Mouse (Mus musculus): ENCODE measurements at regions not wholly inside any gene's neighbourhood (a gene's known extent, or its start where the extent isn't known, plus 50 kb on each side); places are given as distances from the start of the nearest gene placed in this dataset.

- H3K27ac ChIP-seq (replicated peaks), result peak overlapping the region; percentile 82
- no peaks in the 10 kb centered on the region for H3K9me3 ChIP-seq (replicated peaks)
- peaks cover 30% of the 10 kb centered on the region for H3K4me1 ChIP-seq
- WGBS, result 90% methylated on average over 4 of the region's 4 CpGs
- DNase-seq (ENCODE audit: low spot score), result no peak
- no peak overlapping the region for H3K4me3 ChIP-seq
- H3K36me3 ChIP-seq, result no peaks in the 10 kb centered on the region
- no peaks in the 10 kb centered on the region; the same call in 1 of the 2 replicates for H3K27me3 ChIP-seq (ENCODE audit: low read depth, poor library complexity, severe bottlenecking)
Observed at GRCm38 (mm10) chr10:17203416-17204110, 519.5 kb upstream of the Cited2 start.

- no peak for DNase-seq (ENCODE audit: low spot score)
- Histone ChIP-seq H3K9me3 (replicated peaks) (no peaks in the 10 kb centered on the region), H3K36me3 (no peaks in the 10 kb centered on the region), H3K27ac (replicated peaks) (no peak overlapping the region), H3K4me1 (peaks cover 30% of the 10 kb centered on the region), H3K27me3 (ENCODE audit: low read depth, poor library complexity, severe bottlenecking) (no peaks in the 10 kb centered on the region; the same call in 1 of the 2 replicates), H3K4me3 (no peak overlapping the region)
- WGBS, result 70% methylated on average over 1 of the region's 1 CpGs
Observed at GRCm38 (mm10) chr10:17204153-17204552, 518.9 kb upstream of the Cited2 start.

- Histone ChIP-seq H3K36me3 (no peaks in the 10 kb centered on the region), H3K27me3 (ENCODE audit: low read depth, poor library complexity, severe bottlenecking) (no peaks in the 10 kb centered on the region), H3K4me3 (no peak overlapping the region), H3K4me1 (peaks cover 18% of the 10 kb centered on the region), H3K27ac (replicated peaks) (peak overlapping the region; percentile 74), H3K9me3 (replicated peaks) (no peaks in the 10 kb centered on the region)
- no peak for DNase-seq (ENCODE audit: low spot score)
- 43% methylated on average over 10 of the region's 12 CpGs for WGBS
Observed at GRCm38 (mm10) chr10:17212551-17213309, 510.3 kb upstream of the Cited2 start.

DNA sequence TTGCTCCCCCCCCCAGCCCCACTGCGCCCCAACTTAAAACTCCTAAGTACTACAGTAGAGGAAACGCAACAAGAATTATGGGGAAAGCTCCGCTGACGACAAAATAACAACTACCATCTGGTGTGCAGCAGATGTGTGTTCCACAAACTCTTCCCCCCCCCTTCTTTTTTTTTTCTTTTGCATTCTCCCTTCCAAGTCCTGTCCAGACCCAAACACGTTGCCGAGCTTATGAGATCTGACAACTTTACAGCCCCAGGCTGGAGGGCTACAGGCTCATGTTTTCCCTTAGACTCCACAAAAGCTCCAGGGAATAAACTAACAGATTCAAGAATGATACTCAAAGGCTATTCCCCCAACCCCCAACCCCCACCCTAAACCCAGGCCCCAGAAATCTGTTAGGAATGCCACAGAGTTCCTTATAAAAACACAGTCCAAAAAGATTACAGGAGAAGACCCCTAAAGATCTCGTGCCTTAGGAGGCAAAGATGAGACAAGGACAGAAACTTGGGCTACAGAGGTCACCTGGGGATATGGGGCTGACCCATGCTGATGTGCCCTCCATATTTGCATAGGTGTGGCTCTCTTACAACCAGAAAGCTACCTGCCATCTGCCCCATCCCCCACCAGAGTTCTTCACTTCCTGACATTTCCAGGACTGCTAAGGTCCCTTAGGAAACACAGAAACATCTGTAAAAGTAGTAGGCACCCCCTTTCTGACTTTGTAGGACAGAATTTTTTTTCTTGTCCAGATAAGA, 509.5 kb upstream of the Cited2 start:
- WGBS, result 63% methylated on average over 7 of the region's 7 CpGs
- H3K36me3 ChIP-seq, result no peaks in the 10 kb centered on the region
- no peaks in the 10 kb centered on the region for H3K27me3 ChIP-seq (ENCODE audit: low read depth, poor library complexity, severe bottlenecking)
- peak overlapping the region; percentile 74 for H3K27ac ChIP-seq (replicated peaks)
- H3K4me1 ChIP-seq, result peaks cover 18% of the 10 kb centered on the region
- no peak overlapping the region for H3K4me3 ChIP-seq
- H3K9me3 ChIP-seq (replicated peaks), result no peaks in the 10 kb centered on the region
- DNase-seq (ENCODE audit: low spot score), result no peak

- WGBS, result 93% methylated on average over 2 of the region's 2 CpGs
- Histone ChIP-seq H3K36me3 (no peaks in the 10 kb centered on the region), H3K4me3 (no peak overlapping the region), H3K4me1 (peaks cover 18% of the 10 kb centered on the region), H3K27me3 (ENCODE audit: low read depth, poor library complexity, severe bottlenecking) (no peaks in the 10 kb centered on the region), H3K9me3 (replicated peaks) (no peaks in the 10 kb centered on the region), H3K27ac (replicated peaks) (peak overlapping the region; percentile 74; the same call in 1 of the 2 replicates)
- no peak for DNase-seq (ENCODE audit: low spot score)
Observed at GRCm38 (mm10) chr10:17214065-17214440, 509.0 kb upstream of the Cited2 start.

GRCm38 (mm10) chr10:17215029-17215428, 508.0 kb upstream of the Cited2 start:
- no peak overlapping the region for H3K4me3 ChIP-seq
- WGBS, result 78% methylated on average over 3 of the region's 3 CpGs
- no peak overlapping the region for H3K27ac ChIP-seq (replicated peaks)
- H3K4me1 ChIP-seq, result peaks cover 18% of the 10 kb centered on the region
- H3K9me3 ChIP-seq (replicated peaks), result no peaks in the 10 kb centered on the region
- DNase-seq (ENCODE audit: low spot score), result no peak
- H3K36me3 ChIP-seq, result no peaks in the 10 kb centered on the region
- no peaks in the 10 kb centered on the region for H3K27me3 ChIP-seq (ENCODE audit: low read depth, poor library complexity, severe bottlenecking)

GRCm38 (mm10) chr10:17221495-17221894, 501.5 kb upstream of the Cited2 start:
- Histone ChIP-seq H3K27me3 (ENCODE audit: low read depth, poor library complexity, severe bottlenecking) (no peaks in the 10 kb centered on the region), H3K36me3 (no peaks in the 10 kb centered on the region), H3K4me1 (peaks cover 4% of the 10 kb centered on the region; the same call in 1 of the 2 replicates), H3K9me3 (replicated peaks) (no peaks in the 10 kb centered on the region), H3K27ac (replicated peaks) (no peak overlapping the region), H3K4me3 (no peak overlapping the region)
- 52% methylated on average over 2 of the region's 2 CpGs for WGBS
- DNase-seq (ENCODE audit: low spot score), result no peak

DNA sequence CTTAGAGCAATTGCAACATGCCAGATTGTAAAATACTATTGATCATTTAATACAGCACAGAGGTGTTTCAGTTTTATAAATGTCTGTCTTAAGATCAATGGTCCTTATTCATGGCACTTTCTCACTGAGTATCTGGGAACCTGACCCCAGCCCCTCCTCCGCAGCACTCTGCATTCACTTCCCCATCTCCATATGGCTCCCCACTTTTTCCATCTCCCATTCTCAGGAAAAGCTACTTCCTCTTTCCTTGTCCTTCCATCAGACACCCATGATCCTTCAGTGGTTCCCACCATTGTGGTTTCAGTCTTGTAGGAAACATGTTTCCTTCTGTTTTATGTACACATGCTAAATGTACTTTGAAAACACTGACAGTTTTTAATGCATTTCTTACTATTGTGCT, 497.3 kb upstream of the Cited2 start:
- Histone ChIP-seq H3K9me3 (replicated peaks) (no peaks in the 10 kb centered on the region), H3K27me3 (ENCODE audit: low read depth, poor library complexity, severe bottlenecking) (no peaks in the 10 kb centered on the region), H3K27ac (replicated peaks) (no peak overlapping the region), H3K36me3 (no peaks in the 10 kb centered on the region), H3K4me1 (peaks cover 24% of the 10 kb centered on the region), H3K4me3 (no peak overlapping the region)
- no peak for DNase-seq (ENCODE audit: low spot score)
- 94% methylated on average over 1 of the region's 1 CpGs for WGBS

GRCm38 (mm10) chr10:17230040-17230818, 492.8 kb upstream of the Cited2 start:
- no peaks in the 10 kb centered on the region for H3K27me3 ChIP-seq (ENCODE audit: low read depth, poor library complexity, severe bottlenecking)
- WGBS, result 2% methylated on average over 16 of the region's 16 CpGs

GRCm38 (mm10) chr10:17235955-17236650, 486.9 kb upstream of the Cited2 start:
- no peak overlapping the region for H3K4me3 ChIP-seq
- H3K36me3 ChIP-seq, result no peaks in the 10 kb centered on the region
- no peaks in the 10 kb centered on the region for H3K9me3 ChIP-seq (replicated peaks)
- H3K27ac ChIP-seq (replicated peaks), result peak overlapping the region; percentile 84
- WGBS, result 31% methylated on average over 10 of the region's 10 CpGs
- H3K4me1 ChIP-seq, result peaks cover 57% of the 10 kb centered on the region
- no peaks in the 10 kb centered on the region for H3K27me3 ChIP-seq (ENCODE audit: low read depth, poor library complexity, severe bottlenecking)
- DNase-seq (ENCODE audit: low spot score), result peak; percentile 18

More at GRCm38 (mm10) chr10:17230040-17230818, 492.8 kb upstream of the Cited2 start:
- Histone ChIP-seq H3K27ac (replicated peaks) (peak overlapping the region; percentile 90), H3K4me3 (peak overlapping the region; percentile 29), H3K36me3 (no peaks in the 10 kb centered on the region), H3K4me1 (peaks cover 38% of the 10 kb centered on the region), H3K9me3 (replicated peaks) (no peaks in the 10 kb centered on the region)
- DNase-seq (ENCODE audit: low spot score), result peak; percentile 84

- Histone ChIP-seq H3K4me1 (peaks cover 51% of the 10 kb centered on the region), H3K36me3 (no peaks in the 10 kb centered on the region), H3K4me3 (no peak overlapping the region), H3K27ac (replicated peaks) (peak overlapping the region; percentile 84), H3K9me3 (replicated peaks) (no peaks in the 10 kb centered on the region), H3K27me3 (ENCODE audit: low read depth, poor library complexity, severe bottlenecking) (no peaks in the 10 kb centered on the region)
- DNase-seq (ENCODE audit: low spot score), result no peak
- WGBS, result 69% methylated on average over 2 of the region's 2 CpGs
Observed at GRCm38 (mm10) chr10:17236761-17237160, 486.3 kb upstream of the Cited2 start.

GRCm38 (mm10) chr10:17237463-17237862, 485.6 kb upstream of the Cited2 start:
- Histone ChIP-seq H3K27me3 (ENCODE audit: low read depth, poor library complexity, severe bottlenecking) (no peaks in the 10 kb centered on the region), H3K4me3 (no peak overlapping the region), H3K36me3 (no peaks in the 10 kb centered on the region), H3K4me1 (peaks cover 50% of the 10 kb centered on the region), H3K27ac (replicated peaks) (peak overlapping the region; percentile 84), H3K9me3 (replicated peaks) (no peaks in the 10 kb centered on the region)
- 35% methylated on average over 11 of the region's 11 CpGs for WGBS
- no peak for DNase-seq (ENCODE audit: low spot score)
